ENCODE assay signal across 8 mouse cellular contexts in the genomic region with DNA sequence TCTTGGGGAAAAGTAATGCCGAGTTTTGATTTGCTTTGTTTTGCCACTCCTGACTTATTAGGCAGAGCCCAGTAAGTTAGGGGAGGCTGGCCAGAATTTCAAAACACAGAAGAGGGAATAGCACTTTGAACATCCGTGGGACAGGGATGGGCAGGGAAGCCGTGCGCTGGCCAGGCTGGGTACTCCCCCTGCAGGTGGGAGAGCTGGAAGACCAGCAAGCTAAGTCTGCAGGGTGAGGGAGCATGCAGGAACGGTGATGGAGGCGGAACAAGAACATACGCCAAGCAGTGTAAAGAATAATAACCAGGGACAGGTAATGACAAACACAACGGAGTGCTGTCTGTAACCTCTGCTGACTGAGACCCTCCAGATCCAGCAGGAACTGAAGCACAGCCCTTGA. TPM values are rescaled to one million over a fixed set of nuclear protein-coding genes. Genes with fewer than 3 reads are reported as not detected.
DNase-seq lines count a peak whose midpoint lies in the region; ATAC-seq lines count a peak whose summit lies in the region.
"Had no signal": no experiment of that assay in that cellular context is flagged by ENCODE, and none has a peak within 500 bp of the region (broad histone marks: within the 10 kb centered on the region; RNA-seq: fewer than 3 reads in every experiment).

No protein-coding gene starts in this region.

- H3K4me3 ChIP-seq in kidney, embryonic 15.5 days (replicated peaks) = no peak overlapping the region
- no peak overlapping the region for H3K4me3 ChIP-seq in embryonic facial prominence, embryonic 10.5 days
- H3K4me3 ChIP-seq in lung, embryonic 15.5 days = no peak overlapping the region
- H3K4me3 ChIP-seq: megakaryocyte, embryonic 14.5 days had no signal

- no peaks in the 10 kb centered on the region for H3K9me3 ChIP-seq in kidney, embryonic 15.5 days (replicated peaks)
- no peaks in the 10 kb centered on the region for H3K9me3 ChIP-seq in embryonic facial prominence, embryonic 10.5 days
- no peaks in the 10 kb centered on the region for H3K9me3 ChIP-seq in lung, embryonic 15.5 days
- H3K9me3 ChIP-seq: megakaryocyte, embryonic 14.5 days had no signal

- ATAC-seq in kidney, embryonic 15.5 days (replicated peaks; ENCODE audit: low FRiP score) = 0 out of 2 replicates have a peak, but pooled peaks have one; percentile 52
- ATAC-seq in lung, embryonic 15.5 days (ENCODE audit: borderline replicate concordance, extremely low read depth, low FRiP score, low TSS enrichment) = 0 out of 2 replicates have a peak, but pooled peaks have one; percentile 25

- peaks cover 11% of the 10 kb centered on the region for H3K4me1 ChIP-seq in kidney, embryonic 15.5 days
- peaks cover 54% of the 10 kb centered on the region for H3K4me1 ChIP-seq in embryonic facial prominence, embryonic 10.5 days
- peaks cover 20% of the 10 kb centered on the region for H3K4me1 ChIP-seq in lung, embryonic 15.5 days

- H3K4me2 ChIP-seq in kidney, embryonic 15.5 days = no peak overlapping the region
- no peak overlapping the region for H3K4me2 ChIP-seq in lung, embryonic 15.5 days

- no peak overlapping the region for H3K27ac ChIP-seq in kidney, embryonic 15.5 days
- H3K27ac ChIP-seq in embryonic facial prominence, embryonic 10.5 days (replicated peaks) = no peak overlapping the region
- peak overlapping the region; percentile 16 for H3K27ac ChIP-seq in lung, embryonic 15.5 days

- H3K27me3 ChIP-seq in kidney, embryonic 15.5 days = peaks cover 6% of the 10 kb centered on the region; the same call in 1 of the 2 replicates
- 0 out of 2 replicates have a peak, but pooled peaks cover under 1% of the 10 kb centered on the region for H3K27me3 ChIP-seq in embryonic facial prominence, embryonic 10.5 days (replicated peaks; ENCODE audit: low read depth, poor library complexity, severe bottlenecking)
- no peaks in the 10 kb centered on the region for H3K27me3 ChIP-seq in lung, embryonic 15.5 days

- H3K9ac ChIP-seq in kidney, embryonic 15.5 days = no peak overlapping the region
- H3K9ac ChIP-seq in lung, embryonic 15.5 days = no peak overlapping the region

- 27% methylated on average over 8 of the region's 8 CpGs for WGBS in kidney, embryonic 15.5 days
- 33% methylated on average over 8 of the region's 8 CpGs for WGBS in embryonic facial prominence, embryonic 10.5 days
- WGBS in lung, embryonic 15.5 days = 22% methylated on average over 8 of the region's 8 CpGs

- no peaks in the 10 kb centered on the region for H3K36me3 ChIP-seq in kidney, embryonic 15.5 days
- no peaks in the 10 kb centered on the region for H3K36me3 ChIP-seq in embryonic facial prominence, embryonic 10.5 days (replicated peaks)
- no peaks in the 10 kb centered on the region for H3K36me3 ChIP-seq in lung, embryonic 15.5 days

- no peak for DNase-seq in kidney, adult 18-20 months
- peak; percentile 83 for DNase-seq in NIH3T3 (ENCODE audit: low read depth)
- peak; percentile 71 for DNase-seq in embryonic facial prominence, embryonic 10.5 days (ENCODE audit: low spot score)
- DNase-seq in spleen, adult 12 weeks (ENCODE audit: low spot score) = no peak
- DNase-seq in layer of hippocampus, postnatal 36 days = no peak

RNA-seq across cellular contexts. Expression of gene Vps8, which starts 55.5 kb away (rescaled TPM):
- polyA plus RNA-seq in kidney, embryonic 15.5 days (2015; fragmentation: Nextera tagmentation; extraction: Ambion mirVana) = 14.1 and 15.5 TPM in 2 replicates
- 16.4 and 16.6 TPM in 2 replicates for polyA plus RNA-seq in embryonic facial prominence, embryonic 10.5 days (2016; fragmentation: Nextera tagmentation; extraction: Ambion mirVana)
- 14.3 and 15.5 TPM in 2 replicates for polyA plus RNA-seq in lung, embryonic 15.5 days (2015; fragmentation: Nextera tagmentation; extraction: Ambion mirVana)
- 10 to 100 TPM; 48.1 to 54.7 TPM for total RNA-seq in layer of hippocampus, postnatal 36 days (2021)

Comparison
In these comparisons a context has a peak if more than half of its experiments do, and no peak if none do; other contexts are left out.
1. DNase-seq: peak in NIH3T3 (single experiment) and embryonic facial prominence, embryonic 10.5 days (single experiment); none in kidney, adult 18-20 months (single experiment), spleen, adult 12 weeks (single experiment) and layer of hippocampus, postnatal 36 days (0 of 2).